Mouse (Mus musculus): Measurements from ENCODE around the gene Slc6a18.
"Not testable (repeated sequence)": the region's sequence is repeated elsewhere in the genome, so short reads cannot be mapped to it uniquely, and the experiment has no call there.

Gene Slc6a18

GRCm38 (mm10) chr13:73677853-73678252 lies at the start of gene Slc6a18:
Gene Slc6a18, minus strand, starts transcription at chr13:73678023.
- DNase-seq (ENCODE audit: low spot score in 2 of 2), result no peak

GRCm38 (mm10) chr13:73725315-73725714 lies 47.5 kb upstream of the Slc6a18 start:
- no peak for DNase-seq (ENCODE audit: low spot score in 2 of 2)

GRCm38 (mm10) chr13:73723081-73723668 lies 45.4 kb upstream of the Slc6a18 start:
- peak in 1 of 2 experiments; percentile 39 for DNase-seq (ENCODE audit: low spot score in 2 of 2)

- DNase-seq (ENCODE audit: low spot score in 2 of 2), result no peak
Observed at GRCm38 (mm10) chr13:73720241-73720640, 42.4 kb upstream of the Slc6a18 start.

GRCm38 (mm10) chr13:73718225-73718624 lies 40.4 kb upstream of the Slc6a18 start:
- DNase-seq (ENCODE audit: low spot score in 2 of 2), result peak; percentile 68 to 82

- DNase-seq (ENCODE audit: low spot score in 2 of 2), result no peak
Observed at GRCm38 (mm10) chr13:73714020-73714419, 36.2 kb upstream of the Slc6a18 start.

GRCm38 (mm10) chr13:73713204-73713603 lies 35.4 kb upstream of the Slc6a18 start:
- DNase-seq (ENCODE audit: low spot score in 2 of 2), result no peak

GRCm38 (mm10) chr13:73712228-73712627 lies 34.4 kb upstream of the Slc6a18 start:
- no peak for DNase-seq (ENCODE audit: low spot score in 2 of 2)

GRCm38 (mm10) chr13:73711803-73712202 lies 34.0 kb upstream of the Slc6a18 start:
- no peak for DNase-seq (ENCODE audit: low spot score in 2 of 2)

- DNase-seq (ENCODE audit: low spot score in 2 of 2), result no peak
Observed at GRCm38 (mm10) chr13:73711221-73711620, 33.4 kb upstream of the Slc6a18 start.

GRCm38 (mm10) chr13:73709491-73709890 lies 31.7 kb upstream of the Slc6a18 start:
- DNase-seq (ENCODE audit: low spot score in 2 of 2), result no peak

GRCm38 (mm10) chr13:73704694-73705325 lies 27.0 kb upstream of the Slc6a18 start, which contains the start of gene Slc6a19:
Gene Slc6a19, minus strand, starts transcription at chr13:73704865.
- DNase-seq (ENCODE audit: low spot score in 2 of 2), result no peak

GRCm38 (mm10) chr13:73703486-73703885 lies 25.7 kb upstream of the Slc6a18 start:
- DNase-seq (ENCODE audit: low spot score in 2 of 2), result not testable (repeated sequence)

GRCm38 (mm10) chr13:73702776-73703175 lies 25.0 kb upstream of the Slc6a18 start:
- DNase-seq (ENCODE audit: low spot score in 2 of 2), result no peak

- DNase-seq (ENCODE audit: low spot score in 2 of 2), result no peak
Observed at GRCm38 (mm10) chr13:73701161-73701883, 23.5 kb upstream of the Slc6a18 start.

- no peak for DNase-seq (ENCODE audit: low spot score in 2 of 2)
Observed at GRCm38 (mm10) chr13:73700554-73700953, 22.7 kb upstream of the Slc6a18 start.

- no peak for DNase-seq (ENCODE audit: low spot score in 2 of 2)
Observed at GRCm38 (mm10) chr13:73699714-73700113, 21.9 kb upstream of the Slc6a18 start.

GRCm38 (mm10) chr13:73696529-73696928 lies 18.7 kb upstream of the Slc6a18 start:
- no peak for DNase-seq (ENCODE audit: low spot score in 2 of 2)

- DNase-seq (ENCODE audit: low spot score in 2 of 2), result no peak
Observed at GRCm38 (mm10) chr13:73694972-73695371, 17.1 kb upstream of the Slc6a18 start.

GRCm38 (mm10) chr13:73693333-73693732 lies 15.5 kb upstream of the Slc6a18 start:
- DNase-seq (ENCODE audit: low spot score in 2 of 2), result no peak

GRCm38 (mm10) chr13:73692249-73692868 lies 14.5 kb upstream of the Slc6a18 start:
- peak; percentile 43 to 68 for DNase-seq (ENCODE audit: low spot score in 2 of 2)

- no peak for DNase-seq (ENCODE audit: low spot score in 2 of 2)
Observed at GRCm38 (mm10) chr13:73688934-73689333, 11.1 kb upstream of the Slc6a18 start.
